Mouse (Mus musculus) layer of hippocampus, postnatal 25 days (tissue): ENCODE data around the gene Gbp9. TPM values are rescaled to one million over a fixed set of nuclear protein-coding genes. Genes with fewer than 3 reads are reported as not detected.
"Not testable (repeated sequence)": the region's sequence is repeated elsewhere in the genome, so short reads cannot be mapped to it uniquely, and the experiment has no call there.

Experiments
- DNase-seq, 2 experiments: peaks; one replicate each; pipeline ENCODE4 v3.0.0; 2022; ENCODE audit warnings: mixed read lengths in 2 of 2, low spot score in 1 of 2; ENCODE audit errors: extremely low spot score in 1 of 2
- total RNA-seq, 2 experiments: library from RNA; stranded (reverse); gene quantifications; 2 replicates each; pipeline ENCODE4 v1.2.3; 2021

Gene Gbp9
- 1 to 10 TPM; 1.1 to 1.7 TPM for total RNA-seq

DNA sequence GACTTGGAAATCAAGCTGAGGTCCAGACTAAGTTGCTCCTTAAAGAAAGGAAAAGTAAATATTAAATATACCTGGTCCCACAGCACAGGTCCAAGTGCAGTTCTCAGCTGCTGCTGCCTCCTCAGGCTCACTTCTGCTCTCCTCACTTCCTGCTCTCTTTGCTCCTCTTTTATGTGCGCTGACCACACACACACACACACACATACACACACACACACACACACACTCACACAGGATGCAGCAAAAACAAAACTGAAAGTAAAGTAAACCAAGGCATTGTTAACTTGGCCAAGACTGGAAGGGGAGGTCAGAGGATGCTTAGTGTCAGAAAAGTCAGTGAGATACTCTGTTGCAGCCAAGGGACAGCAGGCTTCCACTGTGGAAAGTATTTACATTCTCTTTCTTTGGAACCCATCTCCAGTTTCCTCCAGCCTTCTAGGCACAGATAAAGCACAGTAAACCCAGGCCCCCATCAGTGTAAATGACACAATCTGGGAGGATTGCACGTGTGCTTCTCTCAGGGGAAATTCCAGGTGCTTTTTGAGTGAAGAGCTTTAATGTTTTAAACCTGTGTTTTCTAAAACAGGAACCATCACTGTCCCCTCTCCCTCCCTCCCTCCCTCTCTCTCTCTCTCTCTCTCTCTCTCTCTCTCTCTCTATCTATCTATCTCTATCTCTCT, at the start of gene Gbp9, which contains the start of the genes Gbp8 and Gbp4:
Gene Gbp9, minus strand, starts transcription at position 131 of the 680 bp plus-strand sequence.
Gene Gbp8, minus strand, starts transcription at position 132 of the 680 bp plus-strand sequence.
Gene Gbp4, minus strand, starts transcription at position 178 of the 680 bp plus-strand sequence.
- DNase-seq, result not testable (repeated sequence)

DNA sequence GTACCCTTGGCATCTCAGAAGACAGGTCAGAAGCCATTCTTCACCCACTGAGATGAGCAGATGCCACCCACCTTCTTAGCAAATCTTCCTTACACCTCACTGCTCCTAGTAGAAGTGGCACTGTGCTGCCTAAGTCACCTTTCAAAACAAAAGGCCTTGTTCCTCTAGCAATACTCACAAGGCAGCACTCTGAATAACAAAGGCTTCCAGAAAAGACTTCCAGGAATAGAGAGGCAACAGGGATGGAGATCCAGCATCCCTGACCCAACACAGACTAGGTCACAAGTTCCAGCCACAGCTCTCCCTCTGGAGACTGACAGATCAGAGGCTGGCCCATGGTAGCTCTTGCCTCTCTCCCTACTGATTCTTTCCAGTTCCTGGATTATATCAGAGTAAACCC, 42.1 kb upstream of the Gbp9 start:
- no peak for DNase-seq

DNA sequence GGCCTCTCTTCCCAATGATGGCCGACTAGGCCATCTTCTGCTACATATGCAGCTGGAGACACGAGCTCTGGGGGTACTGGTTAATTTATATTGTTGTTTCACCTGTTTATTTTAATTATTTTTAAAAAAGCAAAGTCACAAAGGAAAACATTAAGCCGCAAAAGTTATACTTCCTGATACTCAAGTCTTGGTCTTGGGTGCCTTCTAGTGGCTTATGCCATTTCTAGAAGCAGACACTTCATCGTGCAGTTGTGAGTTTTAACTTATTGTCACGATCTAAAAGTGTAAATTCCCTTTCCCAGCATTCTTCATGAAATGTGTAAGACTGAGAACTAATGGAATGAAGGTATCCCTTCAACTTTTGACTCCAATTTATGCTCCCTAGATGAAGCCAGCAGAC, 17.2 kb upstream of the Gbp9 start:
- no peak for DNase-seq

DNA sequence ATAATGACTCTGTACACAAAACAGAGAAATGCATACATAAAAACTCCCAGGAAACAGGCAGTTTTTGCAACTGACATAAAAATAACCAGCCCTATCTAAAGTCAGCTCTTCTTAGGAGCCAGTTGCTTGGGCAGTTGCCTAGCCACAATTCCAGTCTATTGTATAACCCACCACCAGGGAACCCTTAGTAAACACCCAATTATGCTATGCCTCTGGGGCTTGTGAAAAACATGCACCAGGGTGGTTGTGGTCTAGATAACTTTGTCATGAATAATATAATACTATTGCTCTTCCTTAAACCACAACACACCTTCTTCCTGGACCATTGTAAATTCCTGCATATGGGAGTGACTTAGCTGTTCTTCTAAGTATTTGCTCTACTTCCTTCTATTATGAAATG, 14.7 kb upstream of the Gbp9 start:
- DNase-seq, result no peak

DNA sequence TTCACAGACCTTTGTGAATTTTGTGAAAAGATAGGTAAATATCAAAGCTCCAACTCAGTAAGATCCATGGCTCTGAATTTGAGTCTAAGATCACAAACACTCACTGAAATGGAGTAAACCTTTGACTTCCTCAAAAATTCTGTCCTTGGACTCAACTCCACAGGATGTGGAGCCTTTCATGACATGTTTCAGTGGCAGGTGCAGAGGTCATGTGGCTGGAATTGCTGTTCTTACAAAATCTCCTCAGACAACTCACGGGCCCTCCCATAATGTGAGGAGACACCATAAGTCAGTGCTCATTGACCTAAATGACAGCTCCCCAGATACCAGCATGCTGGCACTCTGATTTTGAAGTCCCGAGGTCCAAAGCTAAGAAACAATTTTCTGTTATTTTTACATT, 8.7 kb upstream of the Gbp9 start:
- DNase-seq, result not testable (repeated sequence)

DNA sequence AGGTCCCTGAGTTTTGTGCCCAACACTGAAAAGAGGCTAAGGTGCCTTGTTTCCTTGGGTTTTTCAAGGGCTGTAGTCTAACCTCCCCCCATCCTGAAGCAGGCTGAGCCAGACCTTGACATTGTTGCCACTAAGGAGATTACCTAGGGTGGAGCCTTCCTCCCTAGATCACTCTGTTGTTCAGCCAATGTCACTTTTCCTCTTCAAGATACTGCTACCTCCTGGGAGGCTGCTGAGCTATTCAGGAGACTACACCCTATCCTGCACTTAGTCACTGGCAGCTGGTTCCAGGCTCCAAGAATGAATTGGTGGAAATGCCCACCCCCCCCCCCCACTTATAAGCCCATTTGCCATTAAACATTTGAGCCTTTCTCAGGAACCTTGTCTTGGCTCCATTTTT, 7.1 kb upstream of the Gbp9 start:
- no peak for DNase-seq

DNA sequence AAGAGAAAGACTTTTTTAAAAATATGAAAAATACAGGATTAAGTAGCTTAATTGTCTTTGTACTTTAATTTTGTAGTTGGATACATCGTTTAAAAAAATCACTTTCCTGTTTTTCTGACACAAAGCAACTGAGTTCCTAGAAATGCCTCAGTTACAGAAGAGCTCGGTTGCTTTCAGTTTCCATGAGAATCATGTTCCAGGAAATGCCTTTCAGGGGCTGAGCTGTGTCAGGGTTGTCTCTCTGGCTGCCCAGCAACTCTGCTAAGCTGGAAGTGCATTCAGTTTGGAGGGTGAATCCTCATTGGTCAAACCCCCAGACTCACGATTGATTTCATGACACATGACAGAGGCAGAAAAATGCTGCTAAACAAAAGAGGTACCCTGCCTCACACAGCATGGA, 6.4 kb upstream of the Gbp9 start:
- not testable (repeated sequence) for DNase-seq

DNA sequence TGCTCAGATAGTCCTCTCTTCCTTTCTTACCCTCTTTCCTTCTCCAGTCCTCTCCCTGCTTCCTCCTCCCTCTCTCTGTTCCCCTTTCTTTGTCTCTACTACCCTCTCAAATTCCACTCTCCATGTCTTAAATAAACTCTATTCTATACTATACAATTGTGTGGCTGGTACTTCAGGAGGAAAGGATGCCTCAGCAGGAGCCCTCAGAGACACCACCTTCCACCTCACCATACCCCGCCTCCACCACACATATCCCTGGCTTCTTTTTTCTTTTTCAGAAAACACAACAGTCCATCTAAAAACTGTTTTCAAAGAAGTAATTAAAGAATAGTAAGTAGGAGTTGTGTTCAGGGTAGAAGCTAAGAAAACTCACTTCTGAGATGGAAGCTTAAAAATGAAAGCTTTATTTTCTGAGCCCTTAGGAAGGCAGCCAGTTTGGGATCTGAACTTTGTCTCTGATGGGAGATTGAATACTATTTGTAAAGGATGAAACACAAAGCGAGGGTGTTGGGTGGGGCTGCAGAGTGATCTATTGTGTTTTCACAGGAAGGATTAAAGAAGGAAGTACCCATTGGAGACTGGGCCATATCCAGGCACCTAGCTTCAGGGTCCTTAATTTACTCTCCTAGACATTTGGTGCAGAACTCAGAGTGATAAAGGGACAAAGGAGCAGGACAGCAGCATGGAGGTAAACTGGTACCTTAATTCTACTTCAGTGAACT, 911 bp upstream of the Gbp9 start:
- DNase-seq, result not testable (repeated sequence)

DNA sequence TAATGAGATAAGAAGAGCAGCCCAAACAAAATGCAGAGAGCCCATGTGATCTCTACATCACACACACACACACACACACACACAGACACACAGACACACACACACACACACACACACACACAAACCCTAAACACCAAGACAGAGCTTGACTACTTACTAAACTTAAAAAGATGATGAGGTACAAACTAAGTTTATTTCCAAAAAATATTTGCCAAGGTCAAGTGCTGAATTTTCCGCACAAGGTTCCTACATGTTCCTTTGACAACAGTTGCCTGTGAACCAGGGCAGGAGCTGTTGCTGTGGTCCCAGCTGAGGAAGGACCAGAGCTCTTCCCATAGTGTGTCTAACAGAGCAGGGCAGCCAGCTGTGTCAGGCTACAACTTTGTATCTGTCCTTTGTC, 433 bp downstream of the Gbp9 start:
- no peak for DNase-seq

DNA sequence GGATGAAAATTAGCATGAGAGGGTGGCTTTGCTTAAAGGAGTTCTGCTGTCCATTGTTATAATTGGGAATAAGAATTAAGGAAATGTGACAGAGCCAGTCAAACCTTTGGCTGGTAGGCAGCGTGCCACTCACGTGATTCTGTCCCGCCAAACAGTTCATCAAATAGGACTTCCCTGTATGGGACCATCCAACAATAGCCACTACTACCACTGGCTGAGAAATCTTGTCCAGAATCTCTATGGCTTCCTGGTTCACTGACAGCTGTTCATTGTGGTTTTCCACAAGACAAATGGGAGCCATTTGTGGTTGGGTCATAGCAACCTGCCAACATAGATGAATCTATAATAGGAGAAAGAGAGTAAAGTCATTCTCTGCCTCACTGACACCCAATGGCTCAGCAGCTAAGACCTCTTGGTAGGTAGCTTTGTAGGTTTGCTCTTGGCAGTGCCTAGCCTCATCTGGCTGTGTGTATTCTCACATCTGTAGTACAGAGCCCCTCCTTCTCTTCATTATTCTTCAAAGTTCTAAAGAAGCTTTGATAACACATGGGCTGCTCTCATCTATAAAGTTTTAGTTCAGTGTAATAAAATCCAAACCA, 2.5 kb downstream of the Gbp9 start:
- DNase-seq, result not testable (repeated sequence)

DNA sequence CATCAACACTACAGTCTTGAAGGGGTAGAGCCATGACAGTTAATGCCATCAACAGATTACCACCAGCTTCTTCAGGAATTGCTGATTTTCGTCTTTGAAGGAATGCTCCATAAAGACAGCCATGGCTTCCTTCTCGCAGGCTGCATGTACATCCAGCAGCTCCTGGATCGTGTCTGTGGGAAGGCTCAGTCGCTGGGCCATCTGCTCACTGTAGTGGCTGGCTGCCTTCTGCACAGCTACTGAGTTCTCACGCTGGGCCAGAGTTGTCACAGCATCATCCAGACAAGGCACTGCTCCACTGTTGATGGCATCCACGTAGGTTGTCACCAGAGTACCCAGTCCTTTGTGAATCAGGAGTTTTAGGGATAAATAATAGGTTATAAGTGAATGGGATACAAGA, 17.6 kb downstream of the Gbp9 start:
- not testable (repeated sequence) for DNase-seq

DNA sequence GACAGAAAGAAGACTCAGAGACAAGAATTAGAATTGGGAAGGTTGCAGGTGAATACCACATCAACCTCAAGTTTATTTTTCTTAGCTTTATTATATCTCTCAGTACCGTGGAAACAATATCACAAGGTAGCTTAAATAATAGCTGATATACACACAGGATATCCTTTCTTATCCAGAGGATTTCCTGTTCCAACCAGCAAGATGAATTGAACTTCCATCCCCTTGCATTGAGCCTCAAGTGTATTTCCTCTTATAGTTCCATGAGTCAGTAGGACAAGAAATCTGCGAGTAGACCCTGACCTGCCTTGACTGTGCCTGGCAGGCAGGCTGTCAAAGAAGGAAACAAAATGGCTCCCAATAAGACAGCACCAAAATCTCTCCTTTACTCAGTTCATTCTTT, 23.6 kb downstream of the Gbp9 start:
- no peak for DNase-seq

DNA sequence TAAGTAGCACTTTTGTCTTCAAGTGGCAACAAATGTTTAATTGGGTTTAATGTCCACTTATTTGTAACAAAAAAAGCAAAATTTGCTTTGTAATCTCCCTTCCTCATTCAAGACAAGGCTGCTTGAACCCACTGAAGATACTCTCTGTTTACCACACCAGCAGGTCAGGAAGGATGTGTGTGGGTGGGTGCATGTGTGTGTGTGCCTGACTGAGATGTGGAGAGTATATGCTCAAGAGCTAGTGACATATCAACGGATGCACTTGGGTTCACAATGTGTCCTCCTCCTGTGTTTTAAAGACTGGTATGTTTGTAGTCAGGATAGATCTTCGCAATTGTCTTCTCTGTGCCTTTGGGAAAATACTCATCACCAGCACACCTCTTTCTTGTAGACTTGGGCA, 24.6 kb downstream of the Gbp9 start:
- DNase-seq, result no peak

DNA sequence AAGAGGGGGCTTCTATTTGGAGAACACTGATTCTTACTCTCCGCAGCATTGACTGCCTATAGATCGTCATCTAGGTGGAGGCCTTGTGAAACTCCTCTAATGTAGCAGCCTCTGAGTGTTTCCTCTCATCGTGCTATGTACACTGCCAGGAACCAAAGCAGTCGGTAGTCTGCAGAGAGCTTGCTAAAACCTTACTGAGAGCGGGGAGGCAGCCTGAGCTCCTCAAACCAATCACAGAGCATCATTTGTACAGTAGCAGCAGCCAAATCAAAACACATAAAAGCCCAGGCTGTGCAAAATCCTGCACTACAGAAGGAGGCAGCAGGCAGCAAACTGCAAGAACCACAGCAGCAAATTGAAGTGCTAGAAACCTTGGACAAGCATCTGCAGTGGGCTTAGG, 25.7 kb downstream of the Gbp9 start:
- DNase-seq, result no peak

DNA sequence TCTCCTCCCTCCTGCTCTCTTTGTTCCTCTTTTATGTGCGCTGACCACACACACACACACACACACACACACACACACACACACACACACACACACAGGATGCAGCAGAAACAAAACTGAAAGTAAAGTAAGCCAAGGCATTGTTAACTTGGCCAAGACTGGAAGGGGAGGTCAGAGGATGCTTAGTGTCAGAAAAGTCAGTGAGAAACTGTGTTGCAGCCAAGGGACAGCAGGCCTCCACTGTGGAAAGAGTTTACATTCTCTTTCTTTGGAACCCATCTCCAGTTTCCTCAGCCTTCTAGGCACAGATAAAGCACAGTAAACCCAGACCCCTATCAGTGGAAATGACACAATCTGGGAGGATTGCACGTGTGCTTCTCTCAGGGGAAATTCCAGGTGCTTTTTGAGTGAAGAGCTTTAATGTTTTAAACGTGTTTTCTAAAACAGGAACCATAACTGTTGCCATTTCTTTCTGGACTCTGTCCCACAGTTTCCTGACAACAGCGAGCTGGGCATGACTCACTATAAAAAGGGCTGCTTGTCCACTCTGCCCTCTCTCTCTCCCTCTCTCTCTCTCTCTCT, 29.0 kb downstream of the Gbp9 start:
- DNase-seq, result peak in 1 of 2 experiments; percentile 6

DNA sequence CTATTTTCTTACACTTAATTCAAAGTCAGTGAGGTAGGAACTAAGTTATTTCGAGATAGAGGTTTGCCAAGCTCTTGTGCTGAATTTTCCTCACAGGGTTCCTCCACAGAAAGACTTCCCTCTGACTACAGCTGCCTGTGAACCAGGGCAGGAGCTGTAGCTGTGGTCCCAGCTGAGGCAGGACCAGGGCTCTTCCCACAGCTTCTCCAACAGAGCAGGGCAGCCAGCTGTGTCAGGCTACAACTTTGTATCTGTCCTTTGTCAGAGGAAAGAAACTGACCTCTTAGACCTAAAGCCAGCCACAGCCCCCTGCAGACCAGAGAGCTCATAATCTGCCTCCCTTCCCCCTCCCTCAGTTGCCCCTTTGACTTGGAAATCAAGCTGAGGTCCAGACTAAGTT, 29.6 kb downstream of the Gbp9 start:
- not testable (repeated sequence) for DNase-seq

DNA sequence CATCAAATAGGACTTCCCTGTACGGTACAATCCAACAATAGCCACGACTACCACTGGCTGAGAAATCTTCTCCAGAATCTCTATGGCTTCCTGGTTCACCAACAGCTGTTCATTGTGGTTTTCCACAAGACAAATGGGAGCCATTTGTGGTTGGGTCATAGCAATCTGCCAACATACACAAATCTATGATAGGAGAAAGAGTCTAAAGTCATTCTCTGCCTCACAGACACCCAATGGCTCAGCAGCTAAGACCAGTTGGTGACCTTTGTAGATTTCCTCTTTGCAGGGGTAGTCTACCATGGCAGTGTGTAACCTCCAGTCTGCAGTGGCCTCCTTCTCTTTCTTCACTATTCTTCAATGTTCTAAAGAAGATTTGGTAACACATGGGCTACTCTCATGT, 33.6 kb downstream of the Gbp9 start:
- DNase-seq, result not testable (repeated sequence)

DNA sequence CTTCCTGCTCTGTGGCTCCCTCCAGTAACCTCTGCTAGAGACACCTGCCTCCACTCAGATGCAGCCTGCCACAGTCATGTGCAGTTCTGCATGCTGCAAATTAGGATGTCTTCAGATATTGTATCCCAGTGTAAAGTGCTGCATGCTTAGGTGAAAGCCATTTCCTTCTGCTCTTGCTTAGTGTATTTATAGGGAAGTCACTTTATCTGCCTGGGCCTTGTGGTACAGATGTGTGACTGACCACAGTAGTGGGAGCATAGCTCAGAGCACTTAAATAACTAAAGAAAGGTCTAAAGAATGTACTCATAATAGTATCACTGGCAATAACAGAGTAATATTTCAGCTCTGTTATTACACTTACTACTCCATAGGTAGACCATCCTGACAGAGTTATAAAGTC, 57.4 kb downstream of the Gbp9 start:
- no peak for DNase-seq

DNA sequence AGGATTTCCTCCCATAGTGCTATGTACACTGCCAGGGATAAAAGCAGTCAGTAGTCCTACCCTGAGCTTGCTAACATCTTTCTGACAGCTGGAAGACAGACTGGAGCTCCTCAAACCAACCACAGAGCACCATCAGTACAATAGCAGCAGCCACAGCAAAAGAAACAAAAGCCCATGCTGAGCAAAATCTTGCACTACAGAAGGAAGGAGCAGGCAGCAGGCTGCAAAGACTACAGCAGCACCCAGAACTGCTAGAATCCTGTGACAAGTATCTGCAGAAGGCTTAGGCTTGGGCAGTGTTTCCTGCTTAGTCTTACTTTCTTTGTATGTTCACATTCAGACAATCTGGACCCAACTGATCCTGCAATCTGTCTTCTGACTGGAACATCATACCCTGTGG, 71.0 kb downstream of the Gbp9 start:
- DNase-seq, result not testable (repeated sequence)

DNA sequence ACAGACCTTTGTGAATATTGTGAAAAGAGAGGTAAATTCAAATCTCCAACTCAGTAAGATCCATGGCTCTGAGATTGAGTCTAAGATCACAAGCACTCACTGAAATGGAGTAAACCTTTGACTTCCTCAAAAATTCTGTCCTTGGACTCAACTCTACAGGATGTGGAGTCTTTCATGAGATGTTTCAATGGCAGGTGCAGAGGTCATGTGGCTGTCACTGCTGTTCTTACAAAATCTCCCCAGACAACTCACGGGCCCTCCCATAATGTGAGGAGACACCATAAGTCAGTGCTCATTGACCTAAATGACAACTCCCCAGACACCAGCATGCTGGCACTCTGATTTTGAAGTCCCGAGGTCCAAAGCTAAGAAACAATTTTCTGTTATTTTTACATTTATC, 74.9 kb downstream of the Gbp9 start:
- not testable (repeated sequence) for DNase-seq

DNA sequence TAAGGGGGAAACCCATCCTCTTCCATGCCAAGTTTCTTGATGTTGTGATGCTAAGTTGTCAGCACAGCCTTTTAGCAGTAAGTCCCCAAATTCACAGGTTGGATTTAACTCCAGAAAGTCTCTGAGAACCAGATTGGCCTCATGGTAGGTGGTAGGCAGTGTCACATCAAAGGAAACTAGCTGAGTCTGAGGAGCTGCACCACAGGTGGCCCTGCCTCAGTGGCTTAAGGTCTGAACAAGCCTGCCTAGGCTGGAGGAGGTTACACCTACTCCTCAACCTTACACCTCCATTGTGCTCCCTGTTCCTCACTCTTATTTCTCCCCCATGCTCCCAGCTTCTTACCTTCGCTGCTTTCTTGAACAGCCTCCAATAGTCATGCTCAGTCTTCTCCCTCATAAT, 76.0 kb downstream of the Gbp9 start:
- no peak for DNase-seq
